Mouse (Mus musculus): ENCODE data around the gene Abcc5. TPM values are rescaled to one million over a fixed set of nuclear protein-coding genes. Genes with fewer than 3 reads are reported as not detected.

Abcc5 gene
- total and polyA plus RNA-seq, 2 experiments from 2014 or later, result 26.0 to 64.3 TPM

- Histone ChIP-seq H3K4me3 (ENCODE audit: low read depth, low read length) (no peak overlapping the region), H3K4me1 (ENCODE audit: control insufficient read depth, insufficient read depth) (no peaks in the 10 kb centered on the region), H3K9ac (replicated peaks; ENCODE audit: low read depth, low read length) (no peak overlapping the region), H3K27ac (ENCODE audit: low read depth) (no peak overlapping the region), H3K4me2 (ENCODE audit: low read depth, low read length) (no peak overlapping the region), H3K27me3 (ENCODE audit: control insufficient read depth, insufficient read depth, low read length) (no peaks in the 10 kb centered on the region), H3K36me3 (replicated peaks; ENCODE audit: control insufficient read depth, insufficient read depth, low read length) (peaks cover 92% of the 10 kb centered on the region), H3K9me3 (replicated peaks; ENCODE audit: control insufficient read depth, low read length) (no peaks in the 10 kb centered on the region)
- ATAC-seq (ENCODE audit: insufficient read depth, low read depth) (no peak), DNase-seq (ENCODE audit: low spot score) (no peak)
- TF ChIP-seq CTCF (IDR thresholded peaks at IDR 0.05; ENCODE audit: low read depth) (no peak), EP300 (IDR thresholded peaks at IDR 0.05; ENCODE audit: low read depth) (no peak)
- 90% methylated on average over 12 of the region's 12 CpGs for WGBS
Measured at GRCm38 (mm10) chr16:20400707-20401591, 25.2 kb downstream of the Abcc5 start.

GRCm38 (mm10) chr16:20396851-20397250 is 29.3 kb downstream of the Abcc5 start:
- ATAC-seq (ENCODE audit: insufficient read depth, low read depth) (no peak), DNase-seq (ENCODE audit: low spot score) (no peak)
- Histone ChIP-seq H3K36me3 (replicated peaks; ENCODE audit: control insufficient read depth, insufficient read depth, low read length) (peaks cover 88% of the 10 kb centered on the region), H3K27ac (ENCODE audit: low read depth) (no peak overlapping the region), H3K27me3 (ENCODE audit: control insufficient read depth, insufficient read depth, low read length) (no peaks in the 10 kb centered on the region), H3K9ac (replicated peaks; ENCODE audit: low read depth, low read length) (no peak overlapping the region), H3K4me1 (ENCODE audit: control insufficient read depth, insufficient read depth) (no peaks in the 10 kb centered on the region), H3K4me3 (ENCODE audit: low read depth, low read length) (no peak overlapping the region), H3K4me2 (ENCODE audit: low read depth, low read length) (no peak overlapping the region), H3K9me3 (replicated peaks; ENCODE audit: control insufficient read depth, low read length) (no peaks in the 10 kb centered on the region)
- no peak for TF ChIP-seq EP300 (IDR thresholded peaks at IDR 0.05; ENCODE audit: low read depth)
- TF ChIP-seq CTCF (IDR thresholded peaks at IDR 0.05; ENCODE audit: low read depth), result no peak
- 88% methylated on average over 10 of the region's 10 CpGs for WGBS

GRCm38 (mm10) chr16:20395216-20395907 is 30.8 kb downstream of the Abcc5 start:
- peaks cover 86% of the 10 kb centered on the region for H3K36me3 ChIP-seq (replicated peaks; ENCODE audit: control insufficient read depth, insufficient read depth, low read length)
- no peak for ATAC-seq (ENCODE audit: insufficient read depth, low read depth)
- WGBS, result 89% methylated on average over 11 of the region's 11 CpGs

GRCm38 (mm10) chr16:20391753-20392152 is 34.4 kb downstream of the Abcc5 start:
- H3K27me3 ChIP-seq (ENCODE audit: control insufficient read depth, insufficient read depth, low read length), result no peaks in the 10 kb centered on the region
- DNase-seq (ENCODE audit: low spot score) (no peak), ATAC-seq (ENCODE audit: insufficient read depth, low read depth) (no peak)
- H3K9ac ChIP-seq (replicated peaks; ENCODE audit: low read depth, low read length), result no peak overlapping the region
- peaks cover 84% of the 10 kb centered on the region for H3K36me3 ChIP-seq (replicated peaks; ENCODE audit: control insufficient read depth, insufficient read depth, low read length)
- no peak overlapping the region for H3K4me2 ChIP-seq (ENCODE audit: low read depth, low read length)
- no peak overlapping the region for H3K27ac ChIP-seq (ENCODE audit: low read depth)
- H3K4me1 ChIP-seq (ENCODE audit: control insufficient read depth, insufficient read depth), result no peaks in the 10 kb centered on the region
- H3K9me3 ChIP-seq (replicated peaks; ENCODE audit: control insufficient read depth, low read length), result no peaks in the 10 kb centered on the region
- TF ChIP-seq EP300 (IDR thresholded peaks at IDR 0.05; ENCODE audit: low read depth), result no peak
- no peak for TF ChIP-seq CTCF (IDR thresholded peaks at IDR 0.05; ENCODE audit: low read depth)
- H3K4me3 ChIP-seq (ENCODE audit: low read depth, low read length), result no peak overlapping the region
- 76% methylated on average over 3 of the region's 3 CpGs for WGBS

More at GRCm38 (mm10) chr16:20395216-20395907, 30.8 kb downstream of the Abcc5 start:
- no peaks in the 10 kb centered on the region for H3K27me3 ChIP-seq (ENCODE audit: control insufficient read depth, insufficient read depth, low read length)
- no peak overlapping the region for H3K27ac ChIP-seq (ENCODE audit: low read depth)
- no peak for DNase-seq (ENCODE audit: low spot score)
- H3K9ac ChIP-seq (replicated peaks; ENCODE audit: low read depth, low read length), result no peak overlapping the region
- TF ChIP-seq CTCF (IDR thresholded peaks at IDR 0.05; ENCODE audit: low read depth) (no peak), EP300 (IDR thresholded peaks at IDR 0.05; ENCODE audit: low read depth) (no peak)
- no peak overlapping the region for H3K4me2 ChIP-seq (ENCODE audit: low read depth, low read length)
- H3K9me3 ChIP-seq (replicated peaks; ENCODE audit: control insufficient read depth, low read length), result no peaks in the 10 kb centered on the region
- no peak overlapping the region for H3K4me3 ChIP-seq (ENCODE audit: low read depth, low read length)
- H3K4me1 ChIP-seq (ENCODE audit: control insufficient read depth, insufficient read depth), result no peaks in the 10 kb centered on the region

GRCm38 (mm10) chr16:20390233-20390632 is 36.0 kb downstream of the Abcc5 start:
- 66% methylated on average over 6 of the region's 6 CpGs for WGBS
- Histone ChIP-seq H3K4me3 (ENCODE audit: low read depth, low read length) (no peak overlapping the region), H3K4me2 (ENCODE audit: low read depth, low read length) (no peak overlapping the region), H3K9ac (replicated peaks; ENCODE audit: low read depth, low read length) (no peak overlapping the region), H3K4me1 (ENCODE audit: control insufficient read depth, insufficient read depth) (no peaks in the 10 kb centered on the region), H3K27ac (ENCODE audit: low read depth) (no peak overlapping the region), H3K9me3 (replicated peaks; ENCODE audit: control insufficient read depth, low read length) (no peaks in the 10 kb centered on the region), H3K27me3 (ENCODE audit: control insufficient read depth, insufficient read depth, low read length) (no peaks in the 10 kb centered on the region), H3K36me3 (replicated peaks; ENCODE audit: control insufficient read depth, insufficient read depth, low read length) (peaks cover 74% of the 10 kb centered on the region)
- TF ChIP-seq EP300 (IDR thresholded peaks at IDR 0.05; ENCODE audit: low read depth) (no peak), CTCF (IDR thresholded peaks at IDR 0.05; ENCODE audit: low read depth) (no peak)
- DNase-seq (ENCODE audit: low spot score) (no peak), ATAC-seq (ENCODE audit: insufficient read depth, low read depth) (no peak)

Measured in heart, postnatal 0 days (tissue).